Mouse (Mus musculus) C2C12 (cell line): ENCODE data around the gene Catip.

Experiments used
- CEBPB ChIP-seq: IDR thresholded peaks from one replicate; pipeline ENCODE4 v1.6.1; 2011; ENCODE audit warnings: low read depth, mild to moderate bottlenecking, control low read depth, moderate library complexity
- CTCF ChIP-seq: IDR thresholded peaks from one replicate; pipeline ENCODE4 v1.5.1; 2011; ENCODE audit not compliant: control insufficient read depth, insufficient read depth, insufficient read length
- FOSL1 ChIP-seq: IDR thresholded peaks from one replicate; pipeline ENCODE4 v1.8.0; 2011; ENCODE audit warnings: mild to moderate bottlenecking, low read length; ENCODE audit not compliant: poor library complexity, insufficient read depth, severe bottlenecking
- MAX ChIP-seq: IDR thresholded peaks from one replicate; pipeline ENCODE4 v1.6.1; 2011; ENCODE audit warnings: mild to moderate bottlenecking, control low read depth
- MYOD1 ChIP-seq: IDR thresholded peaks from one replicate; pipeline ENCODE4 v1.6.1; 2011; ENCODE audit warnings: low read depth; ENCODE audit not compliant: control insufficient read depth, insufficient read length
- MYOG ChIP-seq: IDR thresholded peaks from one replicate; pipeline ENCODE4 v1.6.1; 2011; ENCODE audit not compliant: control insufficient read depth, insufficient read length; ENCODE audit errors: extremely low read depth
- USF1 ChIP-seq: IDR thresholded peaks from one replicate; pipeline ENCODE4 v1.6.1; 2011; ENCODE audit warnings: low read depth, mild to moderate bottlenecking, control low read depth, moderate library complexity

DNA sequence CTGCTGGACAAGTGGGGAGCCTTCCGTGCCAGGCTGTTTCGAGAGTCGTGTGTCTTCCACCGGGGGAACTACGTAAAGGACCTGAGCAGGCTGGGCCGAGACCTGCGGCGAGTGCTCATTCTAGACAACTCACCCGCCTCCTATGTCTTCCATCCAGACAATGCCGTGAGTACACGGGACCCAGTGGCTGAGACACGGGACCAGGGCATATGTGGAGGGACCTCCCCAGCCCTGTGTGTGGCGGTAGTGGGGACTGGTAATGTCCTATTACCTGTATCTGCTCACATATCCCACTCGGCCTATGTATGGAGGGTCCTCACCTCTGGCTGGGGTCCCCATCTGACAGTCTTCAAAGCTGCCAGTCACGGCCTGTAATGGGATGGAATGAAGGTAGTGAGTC lies 33.0 kb downstream of the Catip start:
- no peak for TF ChIP-seq CTCF
- TF ChIP-seq FOSL1, result no peak
- TF ChIP-seq MAX, result no peak
- TF ChIP-seq MYOG, result no peak
- no peak for TF ChIP-seq USF1
- no peak for TF ChIP-seq MYOD1
- TF ChIP-seq CEBPB, result no peak
